Mouse (Mus musculus) lung, postnatal 0 days (tissue): Measurements from ENCODE around the gene Pld1.

ENCODE experiments used
- CTCF ChIP-seq: IDR thresholded peaks from 2 replicates; pipeline ENCODE4 v1.5.1; 2016; ENCODE audit warnings: antibody characterized with exemption, mild to moderate bottlenecking
- EP300 ChIP-seq: IDR thresholded peaks from 2 replicates; pipeline ENCODE4 v1.6.1; 2016; ENCODE audit warnings: antibody characterized with exemption, mild to moderate bottlenecking, control low read depth

- TF ChIP-seq CTCF: no peak
- TF ChIP-seq EP300: no peak
Observed at GRCm38 (mm10) chr3:28013441-28013840, 74.9 kb downstream of the Pld1 start.
